Comparison of ENCODE assay signal across 29 mouse cellular contexts in genomic region chr9:123099631-123100455, GRCm38 (mm10). TPM values are rescaled to one million over a fixed set of nuclear protein-coding genes. Genes with fewer than 3 reads are reported as not detected.
DNase-seq lines count a peak whose midpoint lies in the region; ATAC-seq and TF ChIP-seq lines count a peak whose summit lies in the region.
"Had no signal": no experiment of that assay in that cellular context is flagged by ENCODE, and none has a peak within 500 bp of the region (broad histone marks: within the 10 kb centered on the region; RNA-seq: fewer than 3 reads in every experiment).

No protein-coding gene starts in this region.

- H3K4me2 ChIP-seq in liver, embryonic 12.5 days: no peak overlapping the region
- no peak overlapping the region for H3K4me2 ChIP-seq in liver, embryonic 16.5 days (ENCODE audit: low read depth, low read length)
- H3K4me2 ChIP-seq: embryonic facial prominence, embryonic 15.5 days; hindbrain, embryonic 12.5 days had no signal

- peaks cover 8% of the 10 kb centered on the region for H3K4me1 ChIP-seq in G1E (ENCODE audit: insufficient read depth, low read depth, low read length)
- H3K4me1 ChIP-seq in liver, embryonic 12.5 days: peaks cover 21% of the 10 kb centered on the region
- H3K4me1 ChIP-seq in liver, embryonic 16.5 days (ENCODE audit: control insufficient read depth, low read depth, low read length): peaks cover 3% of the 10 kb centered on the region; the same call in 1 of the 2 replicates
- H3K4me1 ChIP-seq: embryonic facial prominence, embryonic 15.5 days; heart, embryonic 10.5 days; hindbrain, embryonic 12.5 days had no signal

- intact Hi-C loops in left cerebral cortex, postnatal 14 days (cut with DNase I): no loop called here

- TF ChIP-seq CTCF in G1E (IDR thresholded peaks at IDR 0.05; ENCODE audit: low read depth, low read length): no peak

- H3K9me3 ChIP-seq in G1E (replicated peaks): no peaks in the 10 kb centered on the region
- no peaks in the 10 kb centered on the region for H3K9me3 ChIP-seq in liver, embryonic 12.5 days (replicated peaks)
- no peaks in the 10 kb centered on the region for H3K9me3 ChIP-seq in liver, embryonic 16.5 days (replicated peaks; ENCODE audit: control insufficient read depth, low read length)
- H3K9me3 ChIP-seq: embryonic facial prominence, embryonic 15.5 days; heart, embryonic 10.5 days; hindbrain, embryonic 12.5 days had no signal

- WGBS in liver, embryonic 12.5 days (ENCODE audit: insufficient replicate concordance): 82% methylated on average over 16 of the region's 16 CpGs
- 76% methylated on average over 16 of the region's 16 CpGs for WGBS in liver, embryonic 16.5 days (ENCODE audit: insufficient replicate concordance)

- H3K36me3 ChIP-seq in G1E (replicated peaks): peaks cover 99% of the 10 kb centered on the region
- H3K36me3 ChIP-seq in liver, embryonic 12.5 days: peaks cover 75% of the 10 kb centered on the region
- H3K36me3 ChIP-seq in liver, embryonic 16.5 days (ENCODE audit: control insufficient read depth, insufficient read depth): peaks cover 28% of the 10 kb centered on the region

- ATAC-seq in G1E (ENCODE audit: extremely low read depth, insufficient number of reproducible peaks, low FRiP score, poor library complexity, severe bottlenecking): peak; percentile 15; the same call in 1 of the 2 replicates
- ATAC-seq in liver, embryonic 12.5 days: peak; percentile 63
- peak; percentile 63 for ATAC-seq in liver, embryonic 16.5 days (ENCODE audit: low read depth)
- ATAC-seq: activated CD4-positive, CD25-positive, alpha-beta regulatory T cell, adult 4 months; CD4-positive, CD25-positive, alpha-beta regulatory T cell, adult 4 months; forebrain, embryonic 16.5 days; hindbrain, embryonic 16.5 days; Patski had no signal

- no peaks in the 10 kb centered on the region for H3K27me3 ChIP-seq in G1E (ENCODE audit: insufficient read depth, low read length)
- H3K27me3 ChIP-seq in liver, embryonic 12.5 days (replicated peaks): no peaks in the 10 kb centered on the region
- no peaks in the 10 kb centered on the region for H3K27me3 ChIP-seq in liver, embryonic 16.5 days (ENCODE audit: control insufficient read depth, insufficient read depth, low read depth, low read length)
- H3K27me3 ChIP-seq: embryonic facial prominence, embryonic 15.5 days; hindbrain, embryonic 12.5 days; Patski had no signal

- DNase-seq in 416B (ENCODE audit: low read depth) (peak; percentile 56), G1E (ENCODE audit: low spot score) (no peak)
- no peak for DNase-seq in left cerebral cortex, postnatal 14 days (ENCODE audit: low spot score in 2 of 2)
- DNase-seq in spleen, postnatal 14 days (ENCODE audit: low spot score in 2 of 2): no peak
- no peak for DNase-seq in left cerebral cortex, adult 18-20 months (ENCODE audit: low spot score in 2 of 2)
- DNase-seq in retina, postnatal 1 day: no peak
- DNase-seq: adrenal gland, postnatal 14 days; B cell, adult 2 months; cerebellum, adult 2 months; cerebellum, postnatal 10 days; embryo, embryonic 11 days; gastrocnemius, postnatal 25 days; heart, postnatal 10 days; heart, postnatal 4 days had no signal

- H3K4me3 ChIP-seq in G1E (ENCODE audit: low read depth, low read length): no peak overlapping the region
- H3K4me3 ChIP-seq in liver, embryonic 12.5 days: no peak overlapping the region
- no peak overlapping the region for H3K4me3 ChIP-seq in liver, embryonic 16.5 days (ENCODE audit: low read depth, low read length)
- H3K4me3 ChIP-seq: embryonic facial prominence, embryonic 15.5 days; heart, embryonic 10.5 days; hindbrain, embryonic 12.5 days had no signal

- H3K27ac ChIP-seq in liver, embryonic 12.5 days: no peak overlapping the region
- no peak overlapping the region for H3K27ac ChIP-seq in liver, embryonic 16.5 days (ENCODE audit: low read length)
- H3K27ac ChIP-seq: embryonic facial prominence, embryonic 15.5 days; heart, embryonic 10.5 days; hindbrain, embryonic 12.5 days had no signal

- H3K9ac ChIP-seq in liver, embryonic 12.5 days: no peak overlapping the region
- H3K9ac ChIP-seq in liver, embryonic 16.5 days (ENCODE audit: low read depth, low read length): no peak overlapping the region
- H3K9ac ChIP-seq: embryonic facial prominence, embryonic 15.5 days; hindbrain, embryonic 12.5 days had no signal

RNA-seq across cellular contexts. Expression of gene Zdhhc3, which starts 13.2 kb away (rescaled TPM):
- 55.3 and 55.5 TPM in 2 replicates for total RNA-seq in G1E (2014; fragmentation: Nextera tagmentation)
- total RNA-seq in G1E (2017): 34.3 and 46.8 TPM in 2 replicates
- 83.3 and 91.1 TPM in 2 replicates for polyA plus RNA-seq in G1E (2012)
- polyA plus RNA-seq in liver, embryonic 12.5 days (2016; fragmentation: Nextera tagmentation; extraction: Ambion mirVana): 51.2 and 52.1 TPM in 2 replicates
- polyA plus RNA-seq in liver, embryonic 16.5 days (2015; fragmentation: Nextera tagmentation; extraction: Ambion mirVana): 26.3 and 27.6 TPM in 2 replicates
- total RNA-seq in left cerebral cortex, postnatal 14 days (2021): 10 to 100 TPM; 70.4 to 73.6 TPM
- total RNA-seq in left cerebral cortex, adult 18-20 months (2021): 10 to 100 TPM; 65.5 to 66.3 TPM

RNA-seq across cellular contexts. Expression of gene Exosc7, which starts 13.2 kb away (rescaled TPM):
- total RNA-seq in G1E (2014; fragmentation: Nextera tagmentation) (40.3 and 45.4 TPM in 2 replicates), G1E (2017) (84.5 and 95.8 TPM in 2 replicates)
- 8.7 and 17.8 TPM in 2 replicates for polyA plus RNA-seq in G1E (2012)
- polyA plus RNA-seq in liver, embryonic 12.5 days (2016; fragmentation: Nextera tagmentation; extraction: Ambion mirVana): 116 and 123 TPM in 2 replicates
- polyA plus RNA-seq in liver, embryonic 16.5 days (2015; fragmentation: Nextera tagmentation; extraction: Ambion mirVana): 63.6 and 67.5 TPM in 2 replicates
- 10 to 100 TPM; 37.6 to 39.1 TPM for total RNA-seq in left cerebral cortex, postnatal 14 days (2021)
- total RNA-seq in left cerebral cortex, adult 18-20 months (2021): 10 to 100 TPM; 43.7 to 47.0 TPM

RNA-seq across cellular contexts. Expression of gene Clec3b, which starts 50.9 kb away (rescaled TPM):
- total RNA-seq in G1E (2014; fragmentation: Nextera tagmentation) (not detected in 2 replicates), G1E (2017) (not detected in 2 replicates)
- polyA plus RNA-seq in G1E (2012): 0.13 TPM in 1 of 2 replicates, not detected in the other
- not detected in 2 replicates for polyA plus RNA-seq in liver, embryonic 12.5 days (2016; fragmentation: Nextera tagmentation; extraction: Ambion mirVana)
- polyA plus RNA-seq in liver, embryonic 16.5 days (2015; fragmentation: Nextera tagmentation; extraction: Ambion mirVana): 0.20 TPM in 1 of 2 replicates, not detected in the other
- total RNA-seq in left cerebral cortex, postnatal 14 days (2021): 1 to 10 TPM; 5.2 to 5.4 TPM
- 1 to 10 TPM; 2.7 to 3.4 TPM for total RNA-seq in left cerebral cortex, adult 18-20 months (2021)
- total RNA-seq: common myeloid progenitor, adult 5-6 weeks; granulocyte monocyte progenitor cell, adult 5-6 weeks had no signal
- polyA plus RNA-seq: activated CD4-positive, CD25-positive, alpha-beta regulatory T cell, adult 4 months; CD4-positive, CD25-positive, alpha-beta regulatory T cell, adult 4 months; embryonic facial prominence, embryonic 11.5 days; forebrain, embryonic 11.5 days; heart, embryonic 10.5 days; heart, embryonic 14.5 days; Patski had no signal
